Mouse (Mus musculus) fat pad, adult 2 months (tissue): Measurements from ENCODE around the gene Itsn2.
"Not testable (repeated sequence)": the region's sequence is repeated elsewhere in the genome, so short reads cannot be mapped to it uniquely, and the experiment has no call there.

Experiments used
- DNase-seq: peaks from one replicate; pipeline ENCODE4 v3.0.0-alpha.2; 2011; ENCODE audit warnings: low read depth, low spot score; ENCODE audit errors: extremely low read depth

The Itsn2 gene

GRCm38 (mm10) chr12:4592541-4593165 lies at the start of gene Itsn2, which contains the start of gene Gm3625:
TSS of gene Itsn2 (plus strand) at chr12:4592638.
TSS of gene Gm3625 (minus strand) at chr12:4592927.
- DNase-seq, result no peak

DNA sequence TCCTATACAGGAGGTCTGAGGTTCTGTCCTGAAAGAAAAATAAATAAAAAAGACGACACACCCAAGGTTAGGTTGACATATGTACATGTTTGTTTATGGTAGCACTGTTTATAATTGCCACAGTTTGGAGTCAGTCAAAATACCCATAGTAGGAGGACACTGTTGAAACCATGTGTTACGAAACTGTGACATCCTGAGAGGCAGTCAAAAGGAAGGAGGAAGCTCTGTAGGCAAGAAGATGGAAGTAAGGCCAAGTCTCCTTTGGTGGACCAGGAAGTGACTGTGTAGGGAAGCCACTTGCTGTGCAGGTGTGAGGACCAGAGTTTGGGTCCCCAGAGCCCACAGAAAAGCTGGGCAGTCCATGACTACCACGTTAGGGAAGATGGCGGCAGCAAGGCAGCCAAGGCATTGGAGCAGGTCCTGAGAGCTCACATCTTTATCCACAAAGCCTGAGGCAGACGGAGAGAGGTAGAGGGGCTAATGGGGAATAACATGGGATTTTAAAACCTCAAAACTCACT lies 48.0 kb upstream of the Itsn2 start:
- no peak for DNase-seq

- no peak for DNase-seq
Measured at GRCm38 (mm10) chr12:4545425-4545824, 47.0 kb upstream of the Itsn2 start.

- no peak for DNase-seq
Measured at GRCm38 (mm10) chr12:4546491-4546890, 45.9 kb upstream of the Itsn2 start.

DNA sequence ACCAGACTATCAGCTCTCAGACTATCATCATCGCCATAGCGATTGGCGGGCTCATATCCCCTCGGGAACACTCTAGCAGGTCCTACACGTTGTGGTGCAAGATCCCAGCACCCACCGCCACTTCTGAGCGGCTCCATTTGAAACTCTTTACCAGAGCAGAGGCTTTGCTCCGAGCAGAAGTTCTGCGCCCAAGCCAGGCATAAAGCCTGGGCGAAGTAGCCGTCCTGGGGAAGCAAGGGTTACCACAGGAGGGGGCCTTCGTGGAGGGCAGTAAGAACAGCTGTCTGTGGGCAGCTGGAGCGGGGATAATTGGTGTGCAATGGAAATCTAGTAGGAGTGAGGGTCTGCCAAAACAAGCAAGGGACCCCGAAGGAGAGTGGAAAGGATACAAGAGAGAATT lies 44.9 kb upstream of the Itsn2 start:
- DNase-seq, result no peak

DNA sequence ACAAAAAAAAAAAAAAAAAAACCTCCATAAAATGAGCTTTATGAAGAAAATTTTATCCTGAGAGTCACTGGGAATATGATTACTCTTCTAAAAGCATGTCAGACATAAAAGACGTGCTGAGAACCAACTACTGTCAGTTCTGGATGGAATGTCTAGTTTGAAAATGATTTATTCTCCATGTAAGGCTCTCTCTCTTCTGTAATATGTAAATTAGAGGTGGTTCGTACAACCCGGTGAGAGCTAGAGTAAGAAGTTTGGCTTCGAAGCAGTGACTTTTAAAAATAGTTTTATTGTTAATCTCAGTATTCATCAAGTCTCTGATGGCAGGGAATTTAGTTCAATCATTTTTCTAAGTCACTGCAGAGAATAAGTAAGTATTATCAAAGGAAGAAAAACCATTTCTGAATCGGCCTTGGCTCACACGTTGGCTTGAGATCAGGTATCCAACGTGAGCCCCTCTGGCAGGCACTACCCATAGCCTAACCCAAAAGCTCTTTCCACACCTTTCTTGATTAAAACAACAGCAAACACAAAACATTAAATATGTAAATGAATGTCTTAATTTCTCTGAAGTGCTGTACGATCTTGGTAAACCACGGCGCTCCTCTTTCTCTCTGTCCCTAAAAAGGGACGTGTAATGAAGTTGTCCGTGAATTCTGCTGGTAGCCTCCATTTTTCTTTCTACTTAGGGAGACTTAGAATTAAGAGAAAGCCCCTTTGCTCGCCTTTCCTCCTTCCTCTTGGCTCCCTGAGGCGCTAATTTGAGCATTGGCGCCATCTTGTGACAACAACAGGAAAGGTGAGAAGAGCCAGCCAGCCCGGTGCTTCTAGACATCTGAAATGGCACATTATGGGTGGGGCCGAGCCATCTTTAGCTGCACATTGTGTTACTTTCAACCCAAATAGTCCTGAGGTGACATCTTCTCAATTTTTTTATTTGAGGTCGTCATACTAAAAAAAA lies 44.1 kb upstream of the Itsn2 start:
- DNase-seq, result no peak

DNA sequence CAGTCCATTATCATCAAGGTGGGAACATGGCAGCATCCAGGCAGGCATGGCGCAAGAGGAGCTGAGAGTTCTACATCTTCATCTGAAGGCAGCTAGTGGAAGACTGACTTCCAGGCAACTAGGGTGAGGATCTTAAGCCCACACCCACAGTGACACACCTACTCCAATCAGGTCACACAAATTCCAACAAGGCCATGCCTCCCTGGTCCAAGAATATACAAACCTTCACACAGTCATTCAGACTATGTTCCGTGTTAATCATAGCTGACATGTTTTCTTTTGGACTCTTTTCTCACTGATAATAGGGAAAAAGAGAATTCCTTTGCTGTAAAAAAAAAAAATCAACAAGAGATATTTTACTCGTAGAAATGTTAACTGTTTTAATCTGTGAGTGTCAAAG lies 38.7 kb upstream of the Itsn2 start:
- DNase-seq, result not testable (repeated sequence)

- no peak for DNase-seq
Measured at GRCm38 (mm10) chr12:4555451-4555850, 37.0 kb upstream of the Itsn2 start.

DNA sequence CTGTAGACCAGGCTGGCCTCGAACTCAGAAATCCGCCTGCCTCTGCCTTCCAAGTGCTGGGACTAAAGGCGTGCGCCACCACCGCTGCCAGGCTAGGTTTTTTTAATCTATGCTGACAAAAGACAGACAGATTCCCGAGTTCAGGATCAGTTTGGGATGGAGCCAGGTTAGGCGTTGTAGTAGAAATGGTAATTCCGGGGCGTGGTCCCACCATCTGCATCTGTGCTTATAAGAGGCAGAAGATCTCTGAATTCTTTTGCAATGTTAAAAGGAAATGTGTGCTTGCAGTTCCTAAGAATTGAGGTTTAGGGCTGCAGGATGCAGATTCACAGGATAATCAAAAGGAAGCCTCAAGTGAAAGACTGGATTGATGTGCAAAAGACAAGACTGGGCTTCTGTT lies 35.5 kb upstream of the Itsn2 start:
- no peak for DNase-seq

DNA sequence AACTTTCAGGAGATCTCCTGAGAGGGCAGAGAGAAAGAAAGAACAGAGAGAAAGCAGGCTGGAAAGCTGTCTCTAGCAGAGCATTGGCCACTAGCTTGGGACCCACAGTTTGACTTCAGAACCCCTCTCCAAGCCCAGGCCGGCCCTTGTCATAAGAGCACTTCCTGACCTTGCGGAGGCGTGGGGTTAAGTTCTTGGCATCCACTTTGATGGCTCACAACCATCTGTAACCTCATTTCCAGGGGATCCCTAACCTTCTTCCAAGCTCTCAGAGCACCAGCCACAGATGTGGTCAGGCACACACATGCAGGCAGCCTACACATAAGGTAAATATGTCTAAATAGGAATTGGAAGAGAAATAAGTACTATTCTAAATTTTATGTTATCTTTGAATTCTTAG lies 35.0 kb upstream of the Itsn2 start:
- no peak for DNase-seq

GRCm38 (mm10) chr12:4558013-4558412 lies 34.4 kb upstream of the Itsn2 start:
- no peak for DNase-seq

DNA sequence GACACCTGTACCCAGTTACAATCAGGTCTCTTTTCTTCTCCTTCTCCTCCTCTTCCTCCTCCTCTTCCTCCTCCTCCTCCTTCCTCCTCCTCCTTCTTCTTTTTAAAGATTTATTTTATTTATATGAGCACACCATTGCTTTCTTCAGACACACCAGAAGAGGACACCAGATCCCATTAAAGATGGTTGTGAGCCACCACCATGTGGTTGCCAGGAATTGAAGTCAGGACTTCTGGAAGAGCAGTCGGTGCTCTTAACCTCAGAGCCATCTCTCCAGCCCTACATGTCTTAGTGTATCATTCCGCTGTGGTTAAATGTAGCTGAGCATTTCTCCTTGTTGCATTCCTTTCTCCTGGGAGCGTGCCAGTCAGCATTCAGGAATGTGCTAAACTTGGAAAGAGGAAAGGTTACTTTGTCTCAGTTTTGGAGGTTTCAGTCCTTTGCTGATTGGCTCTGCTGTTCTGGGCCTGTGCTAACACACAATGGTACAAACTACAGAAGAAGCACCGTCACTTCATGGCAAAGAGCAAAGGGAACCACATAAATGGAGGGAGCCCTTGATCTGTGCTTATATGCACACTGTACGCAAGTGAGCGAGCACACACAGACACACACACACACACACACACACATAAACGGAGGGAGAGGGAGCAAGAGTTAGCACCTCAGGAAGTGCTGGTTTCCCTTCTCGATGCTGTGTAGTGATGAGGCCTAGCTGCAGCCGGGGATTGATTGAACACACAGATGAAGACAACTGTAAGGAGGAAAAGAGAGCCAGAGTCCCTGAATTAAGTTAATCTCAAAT lies 33.8 kb upstream of the Itsn2 start:
- DNase-seq, result no peak

DNA sequence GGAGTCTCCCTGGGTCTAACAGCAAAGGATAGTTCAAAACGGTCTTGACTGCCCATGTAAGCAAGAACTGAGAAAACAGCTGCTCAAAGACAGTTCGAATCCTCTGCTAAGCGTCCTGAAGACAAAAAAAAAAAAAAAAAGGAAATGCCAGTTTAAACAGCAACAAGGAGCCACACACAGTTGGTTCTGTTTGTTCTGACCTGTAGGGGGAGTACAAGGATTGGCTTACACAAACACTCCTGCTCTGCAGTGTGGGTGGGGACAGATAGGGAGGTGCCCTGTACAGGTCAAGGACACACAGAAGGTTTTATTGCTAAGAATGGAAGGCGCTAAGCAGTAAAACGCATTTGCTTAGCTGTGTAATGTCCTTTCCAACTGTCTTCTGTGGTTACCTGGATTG lies 20.6 kb upstream of the Itsn2 start:
- no peak for DNase-seq

DNA sequence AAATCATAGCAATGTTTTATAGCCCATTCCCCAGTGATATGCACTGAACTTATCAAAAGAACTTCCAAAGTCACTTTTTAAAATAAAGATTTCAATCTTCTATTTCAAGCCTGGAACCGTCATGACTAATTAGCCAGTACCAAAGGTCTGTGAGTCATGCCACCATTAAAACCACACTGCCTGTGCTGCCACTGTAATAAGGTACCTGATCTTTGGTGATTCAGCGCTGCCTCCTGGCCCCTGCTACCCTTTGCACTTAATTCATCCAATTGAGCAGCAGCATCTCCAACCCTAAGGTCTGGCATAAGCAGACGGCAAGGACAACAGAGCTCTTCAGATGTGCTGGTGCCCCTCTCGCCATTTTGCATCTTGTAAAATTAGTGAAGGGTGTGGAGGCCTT lies 18.4 kb upstream of the Itsn2 start:
- DNase-seq, result no peak

- DNase-seq, result peak; percentile 88
Measured at GRCm38 (mm10) chr12:4582326-4582725, 10.1 kb upstream of the Itsn2 start.

DNA sequence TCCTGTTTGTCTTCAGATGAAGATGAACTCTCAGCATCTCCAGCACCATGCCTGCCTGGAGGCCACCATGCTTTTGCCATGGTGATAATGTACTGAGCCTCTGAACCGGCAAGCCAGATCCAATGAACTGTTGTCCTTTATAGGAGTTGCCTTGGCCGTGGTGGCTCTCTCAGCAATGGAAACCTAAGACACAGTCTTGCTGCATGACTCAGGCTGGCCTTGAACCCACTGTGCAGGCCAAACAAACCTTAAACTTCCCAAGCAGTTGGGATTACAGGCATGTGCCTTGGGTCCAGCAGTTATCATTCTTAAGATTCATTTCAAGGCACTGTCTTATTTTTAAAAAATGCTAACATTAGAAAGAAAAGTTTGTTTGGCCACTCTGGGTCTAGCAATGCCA lies 4.6 kb upstream of the Itsn2 start:
- no peak for DNase-seq

DNA sequence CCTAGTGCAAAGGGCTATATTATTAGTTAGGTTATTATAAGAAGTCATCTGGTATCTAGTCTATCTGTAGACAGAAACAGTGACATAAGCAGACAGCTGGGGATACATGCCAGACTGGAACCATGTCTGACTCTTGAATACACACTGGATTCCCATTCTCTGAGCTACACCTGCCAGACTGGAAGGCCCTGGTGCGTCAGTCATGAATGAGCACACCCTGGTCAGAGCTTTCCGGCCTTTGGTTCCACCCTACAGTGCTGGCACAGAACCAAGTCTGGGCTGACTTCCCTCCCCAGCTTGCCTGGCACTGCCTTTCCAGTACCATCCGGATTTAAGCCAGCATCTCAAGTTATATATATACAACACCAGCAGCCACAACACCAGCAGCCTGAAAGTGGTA lies 3.8 kb upstream of the Itsn2 start:
- no peak for DNase-seq

GRCm38 (mm10) chr12:4592025-4592424 lies 413 bp upstream of the Itsn2 start:
- DNase-seq, result no peak

DNA sequence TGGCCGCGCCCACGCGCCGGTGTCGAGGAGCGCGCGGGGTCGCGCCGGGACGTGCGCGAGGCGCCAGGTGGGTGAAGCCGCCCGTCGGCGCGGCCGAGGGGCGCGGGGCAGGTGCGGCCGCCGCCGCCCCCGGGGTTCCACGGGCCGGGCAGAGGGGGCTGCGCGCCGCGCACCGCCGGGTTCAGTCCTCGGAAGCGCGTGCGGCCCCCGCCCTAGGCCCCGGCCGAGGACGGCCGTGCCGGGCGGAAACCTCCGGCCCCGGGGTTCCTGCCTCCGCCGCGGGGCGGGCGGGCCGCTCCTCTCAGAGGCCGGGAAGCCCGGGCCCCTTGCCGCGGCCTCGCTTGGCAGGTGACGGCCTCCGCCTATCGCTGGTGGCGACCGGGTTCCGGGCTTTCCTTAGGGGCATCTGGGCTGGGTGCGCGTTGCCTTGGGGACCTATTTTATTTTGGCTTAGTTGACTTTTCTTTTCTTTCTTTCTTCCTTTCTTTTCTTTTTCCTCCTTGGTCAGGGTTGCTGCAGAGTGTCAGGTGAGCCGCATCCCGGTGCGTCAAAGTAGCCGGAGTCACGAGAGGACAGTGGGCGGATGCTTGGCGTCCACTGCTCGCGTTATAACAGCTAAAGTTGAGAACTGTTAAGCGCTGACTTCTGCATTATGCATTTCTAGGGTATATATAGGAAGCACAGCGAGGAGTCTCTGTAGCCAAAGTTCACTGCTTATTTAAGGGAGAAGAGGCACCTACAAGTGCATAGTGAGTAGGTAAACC lies 910 bp downstream of the Itsn2 start:
- DNase-seq, result no peak

DNA sequence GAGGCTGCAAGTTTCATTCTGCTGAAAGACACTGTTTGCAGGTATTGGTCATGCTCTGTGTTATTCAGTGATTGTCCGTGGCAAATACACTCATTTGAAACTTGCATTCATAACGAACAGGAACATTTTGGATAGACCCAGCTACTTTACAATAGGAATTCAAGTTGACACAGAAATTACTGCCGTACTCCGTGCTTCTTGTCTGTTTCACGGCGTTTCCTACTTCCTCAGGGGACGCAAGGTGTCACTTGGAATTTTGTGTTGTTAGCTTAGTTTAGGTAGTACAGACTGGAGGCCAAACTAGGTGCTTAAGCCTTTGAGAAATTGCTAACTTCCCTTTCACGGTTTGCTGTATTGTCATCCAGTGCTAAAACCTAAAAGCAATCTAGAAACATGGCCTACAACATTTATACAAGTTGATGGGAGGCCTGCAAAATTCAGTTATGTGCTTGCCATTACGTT lies 1.5 kb downstream of the Itsn2 start:
- DNase-seq, result no peak
